Mouse (Mus musculus) MEL (cell line): ENCODE results near the gene Mfsd2b. TPM values are rescaled to one million over a fixed set of nuclear protein-coding genes. Genes with fewer than 3 reads are reported as not detected.

Source experiments
- DNase-seq: peaks from one replicate; pipeline ENCODE4 v3.0.0; 2011; ENCODE audit warnings: low read depth, low spot score
- H3K27ac ChIP-seq: 2 replicates; pipeline ENCODE4 v1.5.1; 2012; ENCODE audit warnings: low read depth, mild to moderate bottlenecking, control low read depth, low read length, moderate library complexity; ENCODE audit not compliant: control insufficient read depth
- H3K27me3 ChIP-seq, 2 experiments: fragments of 150-350 bp in 1 of 2; sonication (generic) in 1 of 2; 2 replicates each; pipeline ENCODE4 v1.6.1; 2012; ENCODE audit warnings: low read length in 2 of 2, mild to moderate bottlenecking in 2 of 2, improper control_type of control experiment in 1 of 2, moderate library complexity in 1 of 2; ENCODE audit not compliant: insufficient read depth in 2 of 2, control insufficient read depth in 1 of 2
- H3K36me3 ChIP-seq, 2 experiments: 2 replicates each; pipeline ENCODE4 v1.6.1; 2012 to 2014; ENCODE audit warnings: low read length in 2 of 2, improper control_type of control experiment in 1 of 2, inconsistent platforms in 1 of 2, mild to moderate bottlenecking in 1 of 2; ENCODE audit not compliant: insufficient read depth in 2 of 2, control insufficient read depth in 1 of 2
- H3K4me1 ChIP-seq, 2 experiments: fragments of 150-350 bp in 1 of 2; sonication (generic) in 1 of 2; 2 replicates each; pipeline ENCODE4 v1.6.1; 2012; ENCODE audit warnings: low read length in 2 of 2, improper control_type of control experiment in 1 of 2, mild to moderate bottlenecking in 1 of 2; ENCODE audit not compliant: insufficient read depth in 2 of 2, control insufficient read depth in 1 of 2
- H3K4me3 ChIP-seq, 2 experiments: fragments of 150-350 bp in 1 of 2; sonication (generic) in 1 of 2; 2 replicates each; pipeline ENCODE4 v1.5.1; 2012; ENCODE audit warnings: low read depth in 2 of 2, low read length in 2 of 2, mild to moderate bottlenecking in 2 of 2, moderate library complexity in 2 of 2, control low read depth in 1 of 2, improper control_type of control experiment in 1 of 2; ENCODE audit not compliant: control insufficient read depth in 1 of 2, insufficient read depth in 1 of 2
- H3K79me2 ChIP-seq: 2 replicates; pipeline ENCODE4 v1.6.1; 2012; ENCODE audit warnings: mild to moderate bottlenecking, low read length, moderate library complexity; ENCODE audit not compliant: control insufficient read depth, poor library complexity, insufficient read depth
- H3K9ac ChIP-seq: 2 replicates; pipeline ENCODE4 v1.6.1; 2012; ENCODE audit warnings: low read depth, mild to moderate bottlenecking, control low read depth, low read length, moderate library complexity; ENCODE audit not compliant: control insufficient read depth, poor library complexity, severe bottlenecking
- H3K9me3 ChIP-seq: fragments of 150-350 bp; sonication (generic); replicated peaks from 2 replicates; pipeline ENCODE4 v1.6.1; 2012; ENCODE audit warnings: mild to moderate bottlenecking, low read length, improper control_type of control experiment, moderate library complexity; ENCODE audit not compliant: insufficient read depth
- BHLHE40 ChIP-seq: IDR thresholded peaks from 2 replicates; pipeline ENCODE4 v1.6.1; 2012; ENCODE audit warnings: low read depth, mild to moderate bottlenecking, inconsistent platforms, low read length, improper control_type of control experiment, borderline replicate concordance
- CHD1 ChIP-seq: IDR thresholded peaks from 2 replicates; pipeline ENCODE4 v1.6.1; 2012; ENCODE audit warnings: low read depth, mild to moderate bottlenecking, inconsistent platforms, low read length, improper control_type of control experiment
- CHD2 ChIP-seq: IDR thresholded peaks from 2 replicates; pipeline ENCODE4 v1.6.1; 2011; ENCODE audit warnings: low read length, improper control_type of control experiment
- ELF1 ChIP-seq: IDR thresholded peaks from 2 replicates; pipeline ENCODE4 v1.6.1; 2014; ENCODE audit warnings: low read depth, mild to moderate bottlenecking, inconsistent platforms, low read length, improper control_type of control experiment, moderate library complexity
- EP300 ChIP-seq, 2 experiments: IDR thresholded peaks; 2 replicates each; pipeline ENCODE4 v1.6.1; 2011; ENCODE audit warnings: improper control_type of control experiment in 2 of 2, low read length in 2 of 2, low read depth in 1 of 2, mild to moderate bottlenecking in 1 of 2
- GATA1 ChIP-seq: IDR thresholded peaks from 2 replicates; pipeline ENCODE4 v1.6.1; 2011; ENCODE audit warnings: low read depth, low read length, improper control_type of control experiment
- JUND ChIP-seq: IDR thresholded peaks from 2 replicates; pipeline ENCODE4 v1.6.1; 2011; ENCODE audit warnings: low read depth, mild to moderate bottlenecking, improper control_type of control experiment, low read length
- KAT2A ChIP-seq: conservative IDR thresholded peaks from 2 replicates; pipeline ENCODE4 v1.6.1; 2012; ENCODE audit warnings: low read depth, low read length, improper control_type of control experiment, inconsistent platforms
- MAX ChIP-seq: IDR thresholded peaks from 2 replicates; pipeline ENCODE4 v1.6.1; 2011; ENCODE audit warnings: low read length, improper control_type of control experiment
- MEF2A ChIP-seq: IDR thresholded peaks from 2 replicates; pipeline ENCODE4 v1.6.1; 2014; ENCODE audit warnings: low read depth, mild to moderate bottlenecking, inconsistent platforms, low read length, improper control_type of control experiment; ENCODE audit not compliant: poor library complexity, insufficient replicate concordance, severe bottlenecking; ENCODE audit errors: extremely low read depth
- MXI1 ChIP-seq: IDR thresholded peaks from 2 replicates; pipeline ENCODE4 v1.6.1; 2011; ENCODE audit warnings: mild to moderate bottlenecking, low read depth, low read length, improper control_type of control experiment
- POLR2AphosphoS2 ChIP-seq: IDR thresholded peaks from 2 replicates; pipeline ENCODE4 v1.6.1; 2011; ENCODE audit warnings: low read length, improper control_type of control experiment
- TAL1 ChIP-seq: IDR thresholded peaks from 2 replicates; pipeline ENCODE4 v1.6.1; 2012; ENCODE audit warnings: mild to moderate bottlenecking, inconsistent platforms, low read length, moderate library complexity, mixed read lengths
- TCF12 ChIP-seq: IDR thresholded peaks from 2 replicates; pipeline ENCODE4 v1.6.1; 2014; ENCODE audit warnings: low read depth, mild to moderate bottlenecking, inconsistent platforms, low read length, improper control_type of control experiment, moderate library complexity
- ZC3H11A ChIP-seq: IDR thresholded peaks from 2 replicates; pipeline ENCODE4 v1.6.1; 2012; ENCODE audit warnings: low read depth, mild to moderate bottlenecking, inconsistent platforms, low read length, improper control_type of control experiment
- ZMIZ1 ChIP-seq: IDR thresholded peaks from 2 replicates; pipeline ENCODE4 v1.6.1; 2012; ENCODE audit warnings: low read depth, mild to moderate bottlenecking, inconsistent platforms, low read length, improper control_type of control experiment, moderate library complexity
- ZNF384 ChIP-seq: IDR thresholded peaks from 2 replicates; pipeline ENCODE4 v1.6.1; 2012; ENCODE audit warnings: low read depth, mild to moderate bottlenecking, inconsistent platforms, low read length, improper control_type of control experiment
- polyA plus RNA-seq, 2 experiments: library from polyadenylated mRNA; stranded (reverse) in 1 of 2; unstranded in 1 of 2; fragments of >175 nt in 1 of 2; fragments of >200 nt in 1 of 2; gene quantifications; 2 replicates each; pipeline versions ENCODE4 v1.2.1 to v1.2.4; 2012; ENCODE audit warnings: low replicate concordance in 2 of 2, low read depth in 1 of 2; ENCODE audit not compliant: insufficient read length in 2 of 2, insufficient read depth in 1 of 2, missing spikeins in 1 of 2
- total RNA-seq: library from RNA; depleted of rRNA; stranded (reverse); fragments of 300-350 nt; gene quantifications from 2 replicates; pipeline ENCODE4 v1.2.3, GENCODE M21; 2012

Mfsd2b gene
- total and polyA plus RNA-seq, 3 experiments: 31.9 to 117 TPM; not detected in 1

DNA sequence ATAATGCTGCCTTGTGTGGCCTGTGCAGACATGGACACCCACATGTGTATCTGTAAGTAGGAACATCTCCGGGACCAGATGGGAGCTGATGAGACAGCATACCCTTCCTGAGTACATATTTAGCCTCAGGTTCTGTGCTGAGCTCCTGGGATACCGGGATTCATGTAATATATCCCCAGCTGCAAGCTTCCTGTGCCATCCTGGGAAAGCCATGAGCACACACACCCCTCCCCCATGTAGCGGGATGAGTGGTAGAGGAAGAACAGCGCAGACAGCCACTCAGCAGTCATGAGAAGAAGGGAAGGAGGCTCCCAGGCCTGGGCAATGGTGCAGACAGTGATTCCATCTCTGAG, 9.8 kb downstream of the Mfsd2b start:
- Histone ChIP-seq H3K36me3 (peaks cover 0 to 16% of the 10 kb centered on the region in 2 experiments; a peak in 2 of 4 replicates), H3K9ac (no peak overlapping the region), H3K27me3 (no peaks in the 10 kb centered on the region), H3K4me3 (no peak overlapping the region), H3K27ac (no peak overlapping the region), H3K9me3 (no peaks in the 10 kb centered on the region), H3K4me1 (no peaks in the 10 kb centered on the region), H3K79me2 (no peaks in the 10 kb centered on the region)
- no peak for TF ChIP-seq CHD2
- TF ChIP-seq ELF1: no peak
- no peak for DNase-seq

DNA sequence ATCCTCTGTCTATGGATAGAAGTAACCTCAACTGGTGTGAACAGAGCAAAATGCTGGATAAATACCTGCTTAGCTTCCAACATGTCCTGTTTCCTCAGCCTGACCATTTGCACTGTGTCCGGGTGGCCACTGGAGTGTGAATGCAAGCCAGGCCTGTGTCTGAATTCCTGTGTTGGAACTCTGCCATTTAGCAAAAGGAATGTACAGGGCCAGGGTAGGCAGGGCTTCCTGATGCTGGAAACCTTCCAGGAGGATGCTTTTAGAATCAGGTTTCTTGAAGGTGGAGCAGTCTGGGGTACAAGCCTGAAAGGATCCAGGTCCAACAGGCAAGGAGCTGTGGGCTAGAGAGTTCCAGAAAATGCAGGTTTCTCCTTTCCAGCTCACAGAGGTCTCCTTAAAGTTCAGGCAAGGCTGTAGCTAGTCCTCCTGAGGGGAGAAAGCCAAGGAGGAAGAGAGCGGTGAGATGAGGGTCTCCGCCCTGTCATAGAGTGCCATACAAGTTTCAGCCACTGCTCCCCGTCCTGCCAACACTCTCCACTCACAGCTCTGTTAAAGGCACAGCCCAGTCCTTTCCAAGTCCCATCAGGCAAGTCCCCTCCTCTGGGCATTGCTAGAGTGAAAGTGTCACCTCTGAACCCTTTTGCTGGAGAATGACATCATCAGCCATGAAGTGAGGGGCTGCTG, 10.4 kb downstream of the Mfsd2b start:
- Histone ChIP-seq H3K9ac (no peak overlapping the region), H3K27ac (no peak overlapping the region), H3K4me1 (no peaks in the 10 kb centered on the region), H3K4me3 (no peak overlapping the region), H3K9me3 (no peaks in the 10 kb centered on the region), H3K27me3 (no peaks in the 10 kb centered on the region)
- TF ChIP-seq MEF2A (no peak), KAT2A (no peak), MXI1 (no peak), CHD2 (no peak), JUND (no peak), EP300 (IDR thresholded peaks at IDR 0.05; ENCODE audit: low read depth in 1 of 2, low read length in 2 of 2) (no peak), ZMIZ1 (no peak), TCF12 (no peak), CHD1 (no peak), POLR2AphosphoS2 (no peak), MAX (no peak), ZNF384 (no peak), GATA1 (no peak), ZC3H11A (no peak), TAL1 (no peak), BHLHE40 (no peak)
- TF ChIP-seq, all 39 proteins: peak for 0
- H3K36me3 ChIP-seq: peaks cover 0 to 16% of the 10 kb centered on the region in 2 experiments; a peak in 2 of 4 replicates
- no peaks in the 10 kb centered on the region for H3K79me2 ChIP-seq
- no peak for DNase-seq
